Mouse (Mus musculus) MEL (cell line): Measurements from ENCODE around the gene Eif2s1.

Experiments used
- CTCF ChIP-seq, 3 experiments: IDR thresholded peaks in 2 of 3; conservative IDR thresholded peaks in 1 of 3; 2 replicates each; pipeline ENCODE4 v1.5.1; 2011 to 2012; ENCODE audit warnings: low read length in 3 of 3, low read depth in 2 of 3, mild to moderate bottlenecking in 2 of 3, improper control_type of control experiment in 1 of 3, inconsistent platforms in 1 of 3, mixed read lengths in 1 of 3, moderate library complexity in 1 of 3; ENCODE audit not compliant: control insufficient read depth in 1 of 3, insufficient read depth in 1 of 3, poor library complexity in 1 of 3, severe bottlenecking in 1 of 3
- E2F4 ChIP-seq: IDR thresholded peaks from 2 replicates; pipeline ENCODE4 v1.6.1; 2011; ENCODE audit warnings: low read depth, low read length, improper control_type of control experiment, borderline replicate concordance
- EP300 ChIP-seq, 2 experiments: IDR thresholded peaks; 2 replicates each; pipeline ENCODE4 v1.6.1; 2011; ENCODE audit warnings: improper control_type of control experiment in 2 of 2, low read length in 2 of 2, low read depth in 1 of 2, mild to moderate bottlenecking in 1 of 2
- GATA1 ChIP-seq: IDR thresholded peaks from 2 replicates; pipeline ENCODE4 v1.6.1; 2011; ENCODE audit warnings: low read depth, low read length, improper control_type of control experiment
- HCFC1 ChIP-seq: IDR thresholded peaks from 2 replicates; pipeline ENCODE4 v1.6.1; 2012; ENCODE audit warnings: low read depth, mild to moderate bottlenecking, inconsistent platforms, low read length, improper control_type of control experiment, moderate library complexity
- MAZ ChIP-seq: IDR thresholded peaks from 2 replicates; pipeline ENCODE4 v1.6.1; 2012; ENCODE audit warnings: low read depth, mild to moderate bottlenecking, inconsistent platforms, low read length, improper control_type of control experiment
- POLR2A ChIP-seq, 2 experiments: IDR thresholded peaks; 2 replicates each; pipeline ENCODE4 v1.6.1; 2011 to 2012; ENCODE audit warnings: low read length in 2 of 2, mild to moderate bottlenecking in 2 of 2, control low read depth in 1 of 2, improper control_type of control experiment in 1 of 2, low read depth in 1 of 2, moderate library complexity in 1 of 2; ENCODE audit not compliant: control insufficient read depth in 1 of 2, insufficient read depth in 1 of 2, poor library complexity in 1 of 2
- TAL1 ChIP-seq: IDR thresholded peaks from 2 replicates; pipeline ENCODE4 v1.6.1; 2012; ENCODE audit warnings: mild to moderate bottlenecking, inconsistent platforms, low read length, moderate library complexity, mixed read lengths

- TF ChIP-seq CTCF (IDR thresholded peaks at IDR 0.05 in 2 of 3, conservative IDR thresholded peaks at IDR 0.05 in 1 of 3; ENCODE audit: control insufficient read depth in 1 of 3, insufficient read depth in 1 of 3, low read depth in 2 of 3, low read length in 3 of 3, poor library complexity in 1 of 3, severe bottlenecking in 1 of 3): no peak
- no peak for TF ChIP-seq GATA1
- no peak for TF ChIP-seq MAZ
- no peak for TF ChIP-seq E2F4
- TF ChIP-seq EP300 (IDR thresholded peaks at IDR 0.05; ENCODE audit: low read depth in 1 of 2, low read length in 2 of 2): no peak
- no peak for TF ChIP-seq POLR2A (IDR thresholded peaks at IDR 0.05; ENCODE audit: control insufficient read depth in 1 of 2, insufficient read depth in 1 of 2, low read depth in 1 of 2, low read length in 2 of 2, poor library complexity in 1 of 2)
- no peak for TF ChIP-seq HCFC1
- no peak for TF ChIP-seq TAL1
Observed at GRCm38 (mm10) chr12:78936494-78936893, 74.9 kb downstream of the Eif2s1 start.
